Mouse (Mus musculus): Measurements from ENCODE around the gene Kif18b.
A peak's percentile ranks its signal among the peaks of the same experiment; 100 is the strongest.

The Kif18b gene

DNA sequence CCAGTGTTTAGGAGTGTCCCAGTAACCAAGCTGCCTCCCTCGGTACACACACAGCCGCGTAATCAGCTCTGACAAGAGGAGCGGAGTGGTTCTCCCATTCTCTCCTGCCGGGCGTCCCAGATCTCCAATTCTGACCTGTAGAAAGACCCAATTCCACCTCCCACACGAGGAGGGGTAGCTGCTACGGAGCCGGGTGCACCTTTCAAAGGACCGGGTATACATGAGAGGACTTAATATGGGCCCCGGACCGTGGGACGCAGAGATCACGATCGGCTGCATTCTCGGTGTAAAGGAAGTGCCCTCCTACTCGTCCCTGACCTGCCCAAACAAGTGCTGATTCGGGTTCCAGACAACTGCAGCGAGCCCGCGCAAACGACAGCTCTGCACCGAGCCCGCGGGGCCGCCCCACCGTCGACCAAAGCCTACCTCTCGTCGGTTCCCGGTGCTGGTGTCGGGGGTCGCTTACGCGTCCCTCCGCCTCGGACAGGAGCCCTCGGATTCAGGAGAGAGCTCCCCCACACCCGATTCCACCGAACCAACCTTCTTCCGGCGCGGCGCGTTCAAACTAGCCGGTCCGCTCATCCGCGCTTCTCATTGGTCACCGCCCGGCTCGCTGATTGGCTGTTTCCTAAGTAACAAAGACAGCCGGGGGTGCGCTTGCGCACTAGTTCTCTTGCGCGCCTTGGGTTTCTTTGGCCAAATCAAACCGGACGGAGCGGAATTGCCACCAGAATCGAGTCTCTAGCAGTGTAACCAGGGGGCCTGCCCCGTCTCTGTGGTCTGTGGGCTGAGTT, at the start of gene Kif18b:
Gene Kif18b, minus strand, starts transcription at position 568 of the 794 bp plus-strand sequence.
- DNase-seq (ENCODE audit: low read depth, low spot score) = peak; percentile 97

DNA sequence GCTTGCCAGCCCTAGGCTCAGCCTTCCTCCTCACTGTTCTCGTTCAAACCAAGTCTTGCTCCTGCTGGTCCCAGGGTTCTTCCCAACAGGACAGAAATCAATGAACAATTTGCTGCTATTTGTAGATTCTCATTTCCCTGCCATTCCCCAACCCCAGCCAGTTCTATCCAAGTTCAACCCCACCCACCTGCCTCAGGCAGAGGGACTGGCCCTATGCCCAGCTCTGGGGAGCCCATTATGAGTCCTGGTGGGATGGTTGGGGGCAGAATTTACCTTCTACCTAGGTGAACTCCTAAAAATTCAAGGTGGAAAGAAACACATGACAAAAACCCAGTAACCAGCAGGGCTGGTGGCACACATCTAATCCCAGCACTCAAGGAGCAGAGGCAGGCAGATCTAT, 47.4 kb upstream of the Kif18b start:
- no peak for DNase-seq (ENCODE audit: low read depth, low spot score)

DNA sequence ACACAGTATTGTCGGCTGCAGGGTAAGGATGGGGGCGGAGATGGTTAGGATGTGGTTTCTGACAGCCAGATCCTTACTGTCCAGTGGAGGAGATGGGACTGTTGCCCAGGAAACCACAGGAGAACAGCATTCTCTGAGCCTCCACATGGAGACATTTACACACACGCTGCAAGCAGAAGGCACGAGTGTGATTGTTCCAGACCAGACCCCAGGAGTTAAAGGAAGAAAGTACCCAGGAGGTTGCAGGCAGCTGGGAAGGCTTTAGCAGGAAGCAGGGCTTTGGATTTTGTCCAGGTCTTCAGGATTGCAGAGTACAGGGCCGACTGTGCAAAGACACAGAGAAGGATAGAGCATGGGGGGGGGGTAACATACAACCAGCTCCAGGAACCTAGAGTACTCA, 46.7 kb upstream of the Kif18b start:
- no peak for DNase-seq (ENCODE audit: low read depth, low spot score)

DNA sequence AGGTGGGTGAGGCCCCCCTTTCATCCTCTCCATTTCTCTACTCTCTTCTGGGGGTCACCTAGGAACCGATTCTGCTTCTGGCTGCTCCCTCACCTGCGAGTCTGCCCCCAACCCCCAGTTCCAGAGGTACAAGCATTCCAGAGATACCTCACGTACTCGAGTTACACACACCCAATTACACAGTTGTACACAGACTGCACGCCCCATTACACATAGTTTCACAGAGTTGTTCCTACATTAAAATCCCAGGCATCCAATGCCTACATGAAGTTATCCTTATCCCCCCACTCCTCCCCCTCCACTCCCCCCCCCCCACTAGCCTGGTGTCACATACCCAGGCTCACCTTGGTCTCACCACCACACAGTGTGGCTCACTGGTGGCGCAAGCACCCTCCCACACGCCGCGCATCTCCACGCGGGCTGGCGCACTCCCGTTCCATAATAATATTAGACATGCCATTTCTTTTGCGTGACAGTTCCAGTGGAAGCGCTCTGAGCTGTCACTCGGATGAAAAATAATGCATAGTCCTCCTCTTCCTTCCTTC, 39.7 kb upstream of the Kif18b start:
- no peak for DNase-seq (ENCODE audit: low read depth, low spot score)

DNA sequence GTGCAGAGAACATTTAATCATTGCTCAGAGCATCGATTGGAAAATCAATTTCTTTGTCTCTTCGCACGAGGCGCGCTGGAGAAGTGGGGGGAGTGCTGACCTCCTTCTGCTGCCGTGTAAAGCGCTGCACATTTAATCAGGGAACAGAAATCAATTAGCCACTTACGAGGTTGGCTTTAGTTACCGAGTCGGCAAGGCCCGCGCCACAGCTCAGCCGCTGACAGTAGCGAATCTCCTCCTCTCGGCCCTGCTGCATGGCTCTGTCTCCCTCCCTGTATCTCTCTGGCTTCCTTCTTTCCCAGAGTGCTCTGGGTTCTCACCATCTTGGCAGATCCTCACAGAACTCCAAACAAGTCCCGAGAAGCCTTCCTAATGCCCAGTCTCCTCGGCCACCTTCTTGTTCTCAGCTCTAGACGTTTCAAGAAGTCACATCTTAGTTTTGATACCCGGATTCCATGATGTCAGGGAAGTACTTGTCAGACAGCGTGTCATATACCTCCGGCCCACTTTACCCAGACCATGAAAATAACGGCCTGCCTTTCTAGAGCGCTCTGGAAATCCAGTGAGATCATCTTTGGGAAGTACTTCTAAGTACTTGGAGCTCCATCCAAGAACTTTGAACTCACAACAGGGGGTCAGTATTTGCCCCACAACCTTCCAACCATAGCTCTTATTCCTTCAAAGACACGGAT, 39.1 kb upstream of the Kif18b start:
- DNase-seq (ENCODE audit: low read depth, low spot score) = no peak

DNA sequence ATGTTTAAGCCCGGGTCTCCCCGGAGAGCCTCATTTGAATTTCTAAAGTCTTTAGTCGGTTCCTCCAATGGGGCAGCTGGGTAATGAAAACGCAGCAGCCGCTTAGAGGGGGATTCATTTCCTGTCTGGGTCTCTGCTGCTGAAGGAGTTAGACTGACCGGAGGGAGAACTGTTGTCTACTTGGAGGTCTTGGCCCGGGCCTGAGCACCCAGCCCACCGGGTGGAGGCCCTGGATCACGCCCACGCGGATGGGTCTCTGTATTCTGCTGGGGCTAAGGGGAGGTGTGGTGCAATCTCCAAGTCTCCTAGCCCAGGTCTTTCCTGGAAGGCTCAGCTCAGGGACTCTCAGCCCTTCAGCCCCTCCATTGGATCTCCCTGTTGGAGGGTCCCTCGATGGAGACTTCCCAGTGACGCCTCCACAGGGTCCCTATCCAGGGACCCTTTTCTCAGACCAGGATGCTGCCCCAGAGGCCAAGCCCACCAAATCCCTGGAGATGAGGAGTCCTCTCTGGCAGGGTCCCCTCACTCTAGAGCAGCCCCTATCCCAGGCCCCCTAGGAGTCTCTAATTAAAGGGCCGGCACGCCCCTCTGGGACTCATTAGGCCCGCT, 38.4 kb upstream of the Kif18b start:
- DNase-seq (ENCODE audit: low read depth, low spot score) = no peak

DNA sequence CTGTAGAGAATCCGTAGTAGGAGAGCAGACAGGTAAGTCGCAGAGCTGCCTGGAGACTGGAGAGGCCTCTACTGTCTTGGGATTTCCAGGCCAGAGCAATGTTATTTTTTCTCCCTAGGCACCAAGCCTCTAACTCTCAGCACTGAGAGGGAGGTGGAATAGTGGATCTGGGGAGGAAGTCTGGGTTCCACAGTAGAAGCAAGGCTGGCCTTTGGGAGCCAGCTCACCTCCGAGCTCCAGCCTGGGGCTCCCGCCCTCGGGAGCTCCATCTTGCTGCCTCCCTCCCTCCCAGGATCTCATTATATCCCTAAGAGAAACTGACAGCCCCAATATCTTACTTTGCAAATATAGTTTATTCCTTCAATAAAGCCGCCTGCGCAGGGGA, 37.9 kb upstream of the Kif18b start:
- no peak for DNase-seq (ENCODE audit: low read depth, low spot score)

DNA sequence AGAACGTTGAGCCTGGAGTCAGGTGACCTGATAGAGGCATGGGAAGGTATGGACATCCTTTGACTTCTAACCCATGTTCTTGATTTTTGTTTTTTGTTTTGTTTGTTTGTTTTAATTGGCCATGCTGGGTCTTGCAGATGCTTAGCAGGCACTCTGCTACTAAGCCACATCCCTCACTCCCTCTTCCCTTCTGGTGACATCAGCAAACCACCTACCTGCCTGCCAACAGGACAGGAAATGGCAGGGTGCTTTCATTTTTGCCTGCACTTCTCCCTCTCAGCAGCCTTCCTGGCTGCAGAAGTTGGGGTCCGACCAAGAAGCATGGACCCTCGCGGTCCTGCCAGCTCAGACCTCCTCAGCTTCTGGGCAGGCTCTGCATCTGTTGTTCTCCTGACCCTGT, 36.2 kb upstream of the Kif18b start:
- DNase-seq (ENCODE audit: low read depth, low spot score) = no peak

DNA sequence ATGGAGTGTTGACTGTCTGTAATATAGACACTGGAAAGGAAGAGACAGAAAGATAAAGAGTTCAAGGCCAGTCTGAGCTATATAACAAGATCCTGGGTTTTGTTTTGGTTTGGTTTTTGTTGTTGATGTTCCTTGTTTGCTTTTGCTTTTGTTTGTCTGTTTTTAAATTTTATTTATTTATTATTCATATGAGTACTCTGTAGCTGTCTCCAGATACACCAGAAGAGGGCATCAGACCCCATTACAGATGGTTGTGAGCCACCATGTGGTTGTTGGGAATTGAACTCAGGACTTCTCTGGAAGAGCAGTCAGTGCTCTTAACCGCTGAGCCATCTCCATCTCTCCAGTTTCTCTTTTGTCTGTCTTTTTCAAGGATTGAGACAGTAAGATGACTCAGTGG, 33.9 kb upstream of the Kif18b start:
- no peak for DNase-seq (ENCODE audit: low read depth, low spot score)

DNA sequence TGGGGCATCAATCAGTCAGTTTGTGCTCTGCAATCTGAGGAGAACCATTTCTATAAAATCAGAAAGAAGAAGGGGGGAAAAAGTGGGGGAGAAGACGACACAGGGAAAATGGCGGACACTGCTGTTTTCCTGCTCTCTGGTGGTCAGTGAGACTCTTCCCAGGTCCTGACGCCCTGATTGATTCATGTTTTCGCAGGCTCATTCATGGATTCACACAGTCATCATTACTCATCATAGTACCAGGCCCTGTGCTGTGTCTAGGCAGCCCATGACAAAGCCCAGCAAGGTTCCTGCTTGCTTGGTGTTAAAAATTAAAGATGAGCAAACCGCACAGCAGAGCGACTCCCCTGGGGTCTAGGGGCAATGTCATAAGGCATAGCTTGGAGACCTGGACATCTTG, 33.5 kb upstream of the Kif18b start:
- no peak for DNase-seq (ENCODE audit: low read depth, low spot score)

DNA sequence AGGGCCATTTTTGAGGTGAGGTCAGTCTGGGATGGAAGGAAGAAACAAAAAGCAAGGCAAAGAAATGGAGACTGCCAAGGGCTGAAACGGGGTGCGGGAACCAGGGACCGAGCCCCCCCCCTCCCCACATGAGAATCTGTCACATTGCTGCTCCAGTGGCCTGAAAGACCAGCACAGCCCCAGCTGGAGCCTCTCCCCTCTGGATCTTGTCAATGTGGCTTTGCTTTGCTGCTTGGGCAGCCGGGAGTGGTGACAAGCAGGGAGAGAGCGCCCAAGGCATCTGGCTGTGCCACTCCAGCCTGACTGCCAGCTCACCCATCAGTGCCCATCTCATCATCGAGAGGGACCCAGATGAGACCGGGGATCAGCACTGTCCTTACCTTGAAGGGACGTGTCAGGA, 32.8 kb upstream of the Kif18b start:
- no peak for DNase-seq (ENCODE audit: low read depth, low spot score)

DNA sequence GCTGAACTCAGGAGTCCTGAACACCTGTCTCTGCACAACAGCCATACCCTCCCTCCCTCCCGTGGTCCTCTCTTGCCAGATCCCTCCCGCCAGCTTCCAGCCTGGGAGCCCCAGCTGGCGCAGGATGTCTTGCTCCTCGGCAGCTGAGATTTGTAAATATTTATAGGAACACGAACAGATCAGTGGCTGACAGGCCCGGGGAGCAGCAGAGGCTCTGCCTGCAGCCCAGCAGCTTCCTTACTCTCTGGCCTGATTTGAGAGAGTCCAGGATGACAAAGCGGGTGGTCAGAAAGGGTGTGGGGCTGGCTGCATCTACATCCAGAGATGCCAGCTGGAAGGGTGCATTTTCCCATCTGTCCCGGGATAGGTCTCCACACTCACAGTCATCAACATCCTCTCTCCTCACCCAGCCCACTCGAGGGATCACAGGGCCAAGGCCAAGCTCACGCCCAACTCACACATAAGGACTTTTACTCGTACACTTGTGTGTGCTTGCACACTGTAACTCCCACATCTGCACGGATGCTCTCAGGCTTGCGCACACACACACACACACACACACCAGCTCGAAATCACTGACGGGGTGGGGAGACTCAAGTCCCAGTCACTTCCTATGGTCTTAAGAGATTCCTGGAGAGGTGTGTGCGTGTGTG, 32.2 kb upstream of the Kif18b start:
- DNase-seq (ENCODE audit: low read depth, low spot score) = no peak

DNA sequence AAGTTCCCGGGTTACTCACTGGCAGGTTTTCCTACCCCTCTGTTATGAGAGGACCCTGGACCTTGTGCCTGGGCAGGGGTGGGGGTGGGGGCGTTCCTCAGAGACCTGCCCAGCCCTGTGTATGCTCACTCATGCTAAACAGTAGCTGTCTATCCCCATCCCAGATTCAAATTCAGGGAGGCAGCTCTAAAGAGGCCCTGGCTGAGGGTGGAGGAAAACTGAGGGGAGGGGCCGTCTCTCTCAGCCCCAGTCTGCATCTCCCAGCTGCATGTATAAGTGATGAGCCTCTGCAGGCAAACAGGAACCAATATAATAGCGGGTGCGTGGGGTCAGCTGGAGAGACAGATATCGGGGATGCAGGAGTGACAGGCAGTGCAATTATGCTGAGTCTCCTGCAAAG, 28.0 kb upstream of the Kif18b start:
- DNase-seq (ENCODE audit: low read depth, low spot score) = no peak

DNA sequence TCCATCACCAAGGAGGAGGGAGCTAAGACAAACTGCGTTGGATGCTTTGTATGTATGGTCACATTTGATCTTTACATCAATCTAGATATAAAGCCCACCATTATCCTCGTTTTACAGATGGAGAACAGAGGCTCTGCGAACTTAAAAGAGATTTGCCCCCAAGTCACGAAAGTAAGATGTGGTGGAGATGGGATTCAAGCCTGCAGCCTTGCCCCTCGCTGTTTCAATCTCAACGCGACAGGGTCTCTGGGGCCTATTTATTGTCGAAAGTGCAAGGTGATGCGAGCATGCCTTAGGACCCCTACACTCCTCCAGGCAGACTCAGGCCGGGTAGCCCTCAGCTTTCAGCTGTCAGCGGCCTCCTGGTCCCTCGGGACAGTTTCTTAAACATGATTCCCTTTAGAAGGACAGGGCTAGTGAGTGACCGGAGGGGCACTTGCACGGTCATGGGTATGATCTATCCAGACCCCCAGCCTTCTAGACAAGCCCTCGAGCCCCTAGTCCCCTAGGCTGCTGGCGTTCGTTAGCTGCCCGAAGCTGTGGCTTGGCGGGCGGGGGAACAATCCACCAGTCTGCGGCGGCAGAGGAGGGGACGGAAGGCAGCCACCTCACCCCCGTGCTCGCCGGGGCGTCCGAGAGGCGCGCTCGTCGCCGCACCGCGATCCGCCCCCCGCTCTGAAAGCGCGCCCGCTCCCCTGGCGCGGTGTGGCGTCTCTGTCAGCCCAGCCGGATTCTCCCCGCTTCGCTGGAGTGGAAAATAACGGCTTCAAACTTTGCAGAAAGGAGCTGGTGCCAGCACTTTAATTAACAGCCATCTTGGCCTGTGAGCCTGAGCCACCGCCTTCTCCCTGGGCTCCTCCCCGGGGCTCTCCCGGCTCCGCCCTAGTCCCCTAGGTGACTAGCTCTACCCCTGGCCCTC, 23.4 kb upstream of the Kif18b start:
- DNase-seq (ENCODE audit: low read depth, low spot score) = no peak

DNA sequence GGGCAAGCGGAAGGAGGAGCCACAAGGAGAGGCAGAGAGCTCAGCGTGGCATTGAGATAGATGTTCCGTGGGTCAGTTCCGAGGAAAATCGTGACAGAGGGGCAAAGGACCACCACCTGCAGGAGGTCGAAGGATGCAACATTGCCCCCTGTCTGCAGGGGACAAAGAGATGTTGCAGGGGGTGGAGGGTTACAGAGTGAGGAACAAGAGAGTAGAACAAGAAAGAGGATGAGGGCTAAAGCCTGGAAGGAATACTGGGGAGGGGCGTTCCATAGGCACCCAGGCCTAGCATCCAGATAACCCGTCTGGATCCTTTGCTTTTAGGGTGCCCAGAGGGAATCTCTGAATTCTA, 22.0 kb upstream of the Kif18b start:
- DNase-seq (ENCODE audit: low read depth, low spot score) = no peak

DNA sequence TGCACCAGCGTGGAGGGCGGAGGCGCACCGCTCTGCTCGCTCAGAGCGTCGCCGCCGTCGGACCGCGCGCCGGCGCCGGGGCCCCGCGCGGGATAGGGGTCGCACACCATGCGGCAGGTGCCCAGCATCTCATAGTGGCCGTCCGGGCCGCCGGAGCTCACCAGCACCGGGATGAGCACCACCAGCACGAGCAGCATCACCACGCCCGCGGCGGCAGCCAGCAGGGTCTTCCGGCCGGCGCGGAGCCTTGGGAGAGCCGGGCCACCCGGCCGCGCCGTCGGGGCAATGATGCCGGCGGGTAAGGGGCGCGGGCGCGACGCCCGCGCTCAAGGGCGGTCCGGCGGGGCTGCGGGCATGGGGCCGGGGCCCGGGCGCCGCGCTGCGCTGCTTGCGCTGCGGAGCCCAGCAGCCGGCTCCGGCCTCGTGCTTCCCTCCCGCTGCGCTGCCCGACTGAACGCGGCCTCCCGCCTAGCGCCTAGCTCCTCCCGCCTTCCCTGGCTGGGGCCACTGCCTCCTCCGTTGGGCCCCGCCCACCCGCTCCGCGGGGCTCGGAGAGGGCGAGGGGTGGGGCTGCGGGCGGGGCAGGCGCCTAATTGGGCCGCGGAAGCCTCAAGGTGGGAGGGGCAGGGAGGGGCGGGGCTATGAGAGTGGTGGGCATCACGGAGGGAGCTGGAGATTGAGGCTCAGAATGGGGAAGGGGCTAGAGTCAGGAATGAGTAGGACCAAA, 21.5 kb upstream of the Kif18b start, which contains the start of gene C1ql1:
Gene C1ql1, minus strand, starts transcription at position 424 of the 727 bp plus-strand sequence.
- DNase-seq (ENCODE audit: low read depth, low spot score) = peak; percentile 85

DNA sequence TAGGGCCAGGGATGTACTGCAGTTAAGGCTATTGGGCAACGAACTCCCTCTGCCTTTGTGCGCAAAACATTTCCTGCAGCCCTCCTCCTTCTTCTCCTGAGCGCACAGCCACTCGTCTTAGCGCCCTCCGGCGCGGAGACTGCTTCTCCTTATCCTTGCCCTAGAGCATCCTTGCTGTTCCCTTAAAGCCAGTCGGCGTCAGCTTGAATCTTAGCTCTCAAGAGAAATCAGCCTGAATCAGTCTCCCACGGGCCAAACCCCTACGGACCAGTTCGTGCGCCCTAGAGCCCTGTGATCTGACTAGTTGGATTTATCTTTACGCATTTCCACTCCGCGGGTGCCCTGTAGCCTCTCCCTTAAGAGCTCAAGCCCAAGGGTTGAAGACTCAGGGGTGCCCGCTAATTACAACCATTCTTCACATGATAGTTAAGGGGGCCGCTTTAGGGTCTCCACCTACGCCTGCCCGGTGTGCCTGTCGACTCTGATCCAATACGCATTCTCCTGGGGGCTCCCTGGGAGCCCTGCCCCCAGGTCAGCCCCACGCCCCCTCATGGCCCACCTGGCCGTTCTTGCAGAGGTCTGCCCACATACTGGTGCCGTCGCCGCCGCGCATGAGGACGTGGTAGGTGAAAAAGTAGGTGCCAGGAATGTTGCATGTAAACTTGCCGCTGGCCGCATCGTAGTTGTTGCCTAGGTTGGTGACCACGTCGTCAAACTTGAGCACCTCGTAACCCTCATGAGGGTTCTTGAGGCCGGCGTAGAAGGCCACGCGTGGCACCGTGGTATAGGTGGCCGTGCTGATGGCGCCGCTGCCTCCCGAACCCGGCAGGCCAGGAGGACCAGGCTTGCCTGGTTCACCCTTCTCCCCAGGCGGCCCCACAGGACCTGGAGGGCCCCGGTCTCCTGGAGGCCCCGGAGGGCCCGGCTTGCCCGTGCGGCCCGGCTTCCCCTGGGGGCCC, 20.7 kb upstream of the Kif18b start:
- no peak for DNase-seq (ENCODE audit: low read depth, low spot score)

DNA sequence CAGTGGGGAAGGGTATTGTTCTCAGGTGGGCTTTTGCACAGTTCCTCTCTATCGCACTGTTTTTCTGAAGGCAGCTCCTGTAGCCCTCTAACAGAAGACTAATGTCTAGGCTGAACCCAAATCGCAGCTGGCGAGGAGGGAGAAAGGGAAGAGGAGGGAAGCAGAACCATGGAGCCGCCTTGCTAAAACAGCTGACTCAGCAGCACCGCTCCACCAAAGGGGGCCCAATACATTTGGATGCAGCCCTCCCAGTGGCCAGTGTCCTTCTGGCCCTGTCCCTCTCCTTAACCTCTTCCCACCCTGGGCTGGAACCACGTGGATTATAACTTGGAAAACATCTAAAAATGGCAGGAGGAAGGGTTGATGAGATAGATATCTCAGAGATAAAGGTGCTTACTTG, 16.3 kb upstream of the Kif18b start:
- DNase-seq (ENCODE audit: low read depth, low spot score) = no peak

DNA sequence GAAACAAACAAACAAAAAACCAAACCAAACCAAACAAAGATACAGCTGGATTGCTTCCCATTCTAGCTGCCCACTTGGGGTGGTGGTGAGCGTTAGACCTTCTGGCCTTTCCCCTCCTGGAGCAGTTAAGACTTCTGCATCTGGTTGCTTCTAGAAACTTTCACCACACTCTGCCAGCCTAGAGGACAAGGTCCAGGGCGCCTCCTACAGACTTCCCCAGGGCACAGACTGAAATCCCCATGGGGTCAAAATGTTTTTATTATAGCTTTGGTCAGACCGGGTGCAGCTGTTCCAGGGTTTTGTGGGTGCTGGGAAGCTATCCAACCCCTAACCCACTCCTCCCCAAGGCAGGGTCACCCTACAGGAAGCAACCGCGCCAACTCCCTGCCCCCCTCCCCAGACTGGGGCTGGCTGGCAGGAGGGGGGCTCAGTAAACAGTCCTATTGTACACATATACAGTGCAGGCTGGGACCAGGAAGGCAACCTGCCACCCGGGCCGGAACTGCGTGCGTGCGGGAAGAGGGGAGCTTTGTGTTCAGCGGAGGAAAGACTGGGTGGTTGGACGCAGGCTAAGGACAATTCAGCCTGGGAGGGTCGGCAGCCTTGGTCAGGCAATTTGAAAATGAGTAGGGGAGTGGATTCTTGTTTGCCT, 14.2 kb upstream of the Kif18b start:
- DNase-seq (ENCODE audit: low read depth, low spot score) = no peak

Data from embryo, embryonic 11.5 days (tissue).